Mouse (Mus musculus) liver, embryonic 15.5 days (tissue): ENCODE measurements around the gene Mog. TPM values are rescaled to one million over a fixed set of nuclear protein-coding genes. Genes with fewer than 3 reads are reported as not detected.

Experiments
- ATAC-seq: fragments of 200-750 bp; cut with Nextera tagmentation; 2 replicates; pipeline ENCODE4 v1.8.0; 2017; ENCODE audit warnings: moderate number of reproducible peaks, mild to moderate bottlenecking, moderate library complexity; ENCODE audit not compliant: insufficient read depth
- H3K27ac ChIP-seq: fragments of 300-500 bp; sonication (generic); replicated peaks from 2 replicates; pipeline ENCODE4 v1.5.1; 2015; ENCODE audit warnings: mild to moderate bottlenecking, inconsistent platforms
- H3K27me3 ChIP-seq: fragments of 300-500 bp; sonication (generic); 2 replicates; pipeline ENCODE4 v1.6.1; 2015; ENCODE audit warnings: mild to moderate bottlenecking, inconsistent platforms
- H3K36me3 ChIP-seq: fragments of 300-500 bp; sonication (generic); replicated peaks from 2 replicates; pipeline ENCODE4 v1.6.1; 2015; ENCODE audit warnings: moderate library complexity, mild to moderate bottlenecking, inconsistent platforms
- H3K4me1 ChIP-seq: fragments of 300-500 bp; sonication (generic); replicated peaks from 2 replicates; pipeline ENCODE4 v1.6.1; 2015; ENCODE audit warnings: inconsistent platforms
- H3K4me2 ChIP-seq: fragments of 300-500 bp; sonication (generic); 2 replicates; pipeline ENCODE4 v1.6.1; 2015; ENCODE audit warnings: moderate library complexity, mild to moderate bottlenecking, inconsistent platforms
- H3K4me3 ChIP-seq: fragments of 300-500 bp; sonication (generic); replicated peaks from 2 replicates; pipeline ENCODE4 v1.5.1; 2015; ENCODE audit warnings: mild to moderate bottlenecking, inconsistent platforms
- H3K9ac ChIP-seq: fragments of 300-500 bp; sonication (generic); 2 replicates; pipeline ENCODE4 v1.6.1; 2015; ENCODE audit warnings: moderate library complexity, mild to moderate bottlenecking, inconsistent platforms
- H3K9me3 ChIP-seq: fragments of 300-500 bp; sonication (generic); replicated peaks from 2 replicates; pipeline ENCODE4 v1.6.1; 2016; ENCODE audit warnings: inconsistent platforms
- WGBS: fragments of 180-500 bp; shearing (Covaris S2); methylation state at CpG from one replicate; pipeline ENCODE4 v1.1.7; 2015; ENCODE audit warnings: mixed read lengths; ENCODE audit not compliant: insufficient replicate concordance; 5-methylcytosine and 5-hydroxymethylcytosine counted together
- polyA plus RNA-seq: library from polyadenylated mRNA; unstranded; fragments of >200 nt; fragmentation: Nextera tagmentation; extraction: Ambion mirVana; gene quantifications from 2 replicates; pipeline ENCODE4 v1.2.1, GENCODE M21; 2015

Gene Mog
- polyA plus RNA-seq, 1 experiment from 2014 or later: not detected

DNA sequence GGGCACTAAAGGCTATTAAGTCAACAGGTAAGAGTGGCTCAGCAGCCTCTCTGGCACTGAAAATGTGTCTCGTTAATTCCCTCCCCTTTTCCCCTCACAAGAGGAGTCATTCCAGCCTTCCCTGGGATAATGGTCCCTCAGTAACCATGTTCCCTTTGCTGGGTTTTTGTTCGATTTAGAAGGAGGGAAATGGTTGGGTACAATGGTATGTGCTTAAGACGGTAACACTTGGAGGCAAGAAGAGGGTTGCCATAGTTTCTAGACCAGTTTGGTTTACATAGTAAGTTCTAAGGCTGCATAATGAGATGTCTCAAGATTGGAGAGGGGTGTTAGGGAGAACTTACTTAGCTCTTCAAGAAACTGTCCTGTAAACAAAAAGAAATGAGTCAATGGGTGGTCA is 11.5 kb downstream of the Mog start:
- no peak for ATAC-seq
- 61% methylated on average over 3 of the region's 3 CpGs for WGBS
- H3K9me3 ChIP-seq: no peaks in the 10 kb centered on the region

DNA sequence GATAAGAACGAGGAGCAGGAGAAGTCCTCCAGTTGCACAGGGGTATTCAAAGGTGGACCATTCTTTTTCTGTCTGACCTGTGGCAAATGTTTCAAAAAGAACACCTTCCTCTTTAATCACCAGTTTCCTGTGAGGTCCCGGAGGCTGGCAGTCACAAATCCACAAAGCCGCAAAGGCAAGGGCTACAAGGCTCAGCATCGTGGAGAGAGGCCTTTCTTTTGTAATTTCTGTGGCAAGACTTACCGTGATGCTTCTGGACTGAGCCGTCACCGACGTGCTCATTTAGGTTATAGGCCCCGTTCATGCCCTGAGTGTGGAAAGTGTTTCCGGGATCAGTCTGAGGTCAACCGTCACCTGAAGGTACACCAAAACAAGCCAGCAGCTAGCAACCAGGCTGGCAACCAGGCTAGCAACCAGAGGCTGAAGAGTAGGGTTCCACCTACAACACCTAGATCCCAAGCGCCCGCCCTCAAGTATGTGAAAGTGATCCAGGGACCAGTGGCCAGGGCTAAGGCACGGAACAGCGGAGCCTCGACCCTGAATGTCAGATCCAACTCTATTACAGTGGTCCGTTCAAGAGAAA is 13.6 kb downstream of the Mog start:
- H3K4me1 ChIP-seq: no peaks in the 10 kb centered on the region
- 57% methylated on average over 17 of the region's 17 CpGs for WGBS
- peaks cover 1% of the 10 kb centered on the region for H3K27me3 ChIP-seq
- ATAC-seq: no peak
- H3K9me3 ChIP-seq: no peaks in the 10 kb centered on the region
- H3K4me2 ChIP-seq: no peak overlapping the region
- H3K27ac ChIP-seq: no peak overlapping the region
- no peaks in the 10 kb centered on the region for H3K36me3 ChIP-seq
- H3K4me3 ChIP-seq: no peak overlapping the region
- H3K9ac ChIP-seq: no peak overlapping the region

More for the DNA sequence above, 11.5 kb downstream of the Mog start:
- no peaks in the 10 kb centered on the region for H3K4me1 ChIP-seq
- H3K36me3 ChIP-seq: no peaks in the 10 kb centered on the region
- H3K27me3 ChIP-seq: no peaks in the 10 kb centered on the region
- H3K27ac ChIP-seq: no peak overlapping the region
- H3K9ac ChIP-seq: no peak overlapping the region
- no peak overlapping the region for H3K4me2 ChIP-seq
- H3K4me3 ChIP-seq: no peak overlapping the region

DNA sequence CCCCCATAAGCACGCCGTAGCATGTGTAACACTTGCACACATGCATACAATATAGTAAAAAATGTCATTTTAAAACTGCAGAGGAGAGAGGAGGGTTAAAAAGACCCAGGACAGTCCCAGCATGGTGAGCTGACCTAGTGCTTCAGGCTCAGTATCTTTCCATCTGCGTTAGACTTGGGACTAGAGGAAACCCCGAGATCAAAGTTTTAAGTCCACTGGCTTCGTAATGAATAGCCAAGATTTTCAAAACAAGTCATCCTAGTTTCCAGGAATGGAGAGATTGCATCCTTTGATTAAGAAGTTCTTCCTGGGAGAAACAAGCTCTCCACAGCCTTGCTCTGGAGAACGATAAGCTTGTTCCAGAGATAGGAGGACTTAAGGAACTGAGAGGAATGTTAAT is 15.0 kb downstream of the Mog start:
- Histone ChIP-seq H3K4me3 (no peak overlapping the region), H3K9ac (no peak overlapping the region), H3K4me2 (no peak overlapping the region), H3K4me1 (no peaks in the 10 kb centered on the region), H3K27ac (no peak overlapping the region), H3K27me3 (peaks cover 15% of the 10 kb centered on the region), H3K36me3 (no peaks in the 10 kb centered on the region), H3K9me3 (no peaks in the 10 kb centered on the region)
- 70% methylated on average over 6 of the region's 6 CpGs for WGBS
- ATAC-seq: no peak

DNA sequence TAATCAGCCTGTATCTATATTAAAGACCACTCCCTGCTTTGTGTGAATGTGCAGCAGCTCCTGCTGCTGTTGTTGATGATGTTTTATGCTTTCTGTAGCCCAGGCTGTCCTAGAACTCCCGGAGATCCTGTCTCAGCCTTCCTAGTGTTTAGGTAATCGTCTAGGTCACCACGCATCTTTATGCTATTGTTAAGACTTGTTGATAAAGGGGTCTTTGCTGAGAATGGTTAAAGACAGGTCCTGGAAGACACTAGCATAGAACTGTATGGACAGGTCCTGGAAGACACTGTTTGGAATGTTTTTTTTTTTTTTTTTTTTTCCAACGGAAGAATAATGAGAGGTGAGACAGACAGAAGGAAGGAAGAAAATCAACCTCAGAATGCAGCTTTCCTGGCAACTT is 19.8 kb downstream of the Mog start:
- Histone ChIP-seq H3K4me1 (no peaks in the 10 kb centered on the region), H3K27me3 (peaks cover 33% of the 10 kb centered on the region), H3K36me3 (no peaks in the 10 kb centered on the region), H3K9me3 (no peaks in the 10 kb centered on the region), H3K9ac (no peak overlapping the region), H3K4me2 (peak overlapping the region; percentile 65), H3K27ac (no peak overlapping the region), H3K4me3 (peak overlapping the region; percentile 47)
- ATAC-seq: no peak
- 32% methylated on average over 4 of the region's 4 CpGs for WGBS

DNA sequence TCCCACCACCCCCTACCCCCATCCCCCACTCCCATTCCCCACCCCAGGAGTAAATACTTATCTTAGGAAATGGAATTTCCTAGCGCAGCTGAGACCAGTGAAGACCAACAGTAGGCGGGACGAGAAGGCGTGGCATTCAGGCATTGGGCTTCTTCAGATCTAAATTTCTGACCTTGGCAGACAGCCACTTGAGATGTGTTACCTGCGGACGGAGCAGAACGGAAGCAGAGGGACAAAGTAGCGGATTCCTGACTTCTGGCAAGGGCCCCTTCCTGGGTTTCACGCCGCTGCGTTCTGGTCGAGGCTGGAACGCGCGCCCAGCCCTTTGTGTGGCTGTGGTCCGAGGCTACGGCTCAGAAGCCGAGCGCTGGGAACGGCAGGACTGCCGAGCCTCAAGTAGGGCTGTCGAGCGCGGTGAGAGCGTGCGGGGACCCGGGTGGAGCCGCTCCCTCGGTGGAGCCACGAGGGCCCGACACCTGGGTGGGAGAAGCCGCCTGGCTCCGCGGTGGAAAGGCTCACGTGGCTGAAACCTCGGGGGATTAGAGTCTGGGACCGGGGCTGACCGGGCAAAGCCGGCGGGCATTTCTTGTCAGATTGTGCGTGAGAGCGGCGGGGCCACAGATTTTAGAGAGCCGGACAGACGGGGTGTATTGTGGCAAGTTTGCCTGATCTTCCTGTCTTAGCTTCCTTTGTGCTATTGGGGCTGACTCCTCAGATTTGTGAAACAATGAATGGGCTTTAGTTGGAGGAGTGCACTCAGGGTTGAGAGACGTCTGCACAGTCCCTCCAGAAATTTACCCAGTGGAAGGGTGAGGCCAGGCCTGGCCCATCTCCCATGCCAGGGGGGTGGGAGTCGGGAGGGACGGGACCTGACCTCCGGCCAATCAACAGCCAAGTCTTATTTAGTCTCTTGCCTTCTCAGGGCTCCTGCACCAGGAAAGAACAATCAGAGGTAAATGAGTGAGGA is 20.6 kb downstream of the Mog start:
- ATAC-seq: peak; percentile 34
- Histone ChIP-seq H3K36me3 (no peaks in the 10 kb centered on the region), H3K4me1 (no peaks in the 10 kb centered on the region), H3K4me2 (peak overlapping the region; percentile 65), H3K9me3 (no peaks in the 10 kb centered on the region), H3K4me3 (peak overlapping the region; percentile 47), H3K27me3 (peaks cover 33% of the 10 kb centered on the region), H3K27ac (no peak overlapping the region), H3K9ac (peak overlapping the region; percentile 40)
- WGBS: 1% methylated on average over 49 of the region's 49 CpGs

DNA sequence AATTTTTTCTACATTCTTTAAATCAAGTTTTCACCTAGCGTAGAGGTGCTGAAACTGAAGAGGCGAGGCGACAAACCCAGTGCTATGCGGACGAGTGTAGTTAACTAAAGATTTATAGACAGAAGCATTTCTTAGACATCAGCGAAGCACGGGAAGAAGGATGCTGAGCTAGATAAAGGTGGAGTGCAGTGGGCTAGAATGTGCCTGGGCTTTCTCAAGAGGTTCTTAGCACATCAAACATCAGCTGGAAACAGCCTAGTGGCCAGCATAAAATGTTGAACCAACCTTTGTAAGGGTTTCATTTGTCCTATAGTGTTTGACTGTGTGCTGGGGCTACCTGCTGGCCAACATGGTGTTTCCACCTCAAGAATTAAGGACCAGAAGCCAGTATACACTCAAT is 22.3 kb downstream of the Mog start, which contains the start of gene Zfp57:
Zfp57 (plus strand) TSS at position 301 of the 400 bp plus-strand sequence.
- peaks cover 33% of the 10 kb centered on the region for H3K27me3 ChIP-seq
- H3K4me3 ChIP-seq: no peak within 1 kb of the TSS
- no peaks in the 10 kb centered on the region for H3K36me3 ChIP-seq
- H3K4me1 ChIP-seq: no peaks in the 10 kb centered on the region
- H3K4me2 ChIP-seq: no peak within 1 kb of the TSS
- no peak within 1 kb of the TSS for H3K9ac ChIP-seq
- no peak for ATAC-seq
- 73% methylated on average over 7 of the region's 7 CpGs for WGBS
- no peak within 1 kb of the TSS for H3K27ac ChIP-seq
- no peaks in the 10 kb centered on the region for H3K9me3 ChIP-seq

DNA sequence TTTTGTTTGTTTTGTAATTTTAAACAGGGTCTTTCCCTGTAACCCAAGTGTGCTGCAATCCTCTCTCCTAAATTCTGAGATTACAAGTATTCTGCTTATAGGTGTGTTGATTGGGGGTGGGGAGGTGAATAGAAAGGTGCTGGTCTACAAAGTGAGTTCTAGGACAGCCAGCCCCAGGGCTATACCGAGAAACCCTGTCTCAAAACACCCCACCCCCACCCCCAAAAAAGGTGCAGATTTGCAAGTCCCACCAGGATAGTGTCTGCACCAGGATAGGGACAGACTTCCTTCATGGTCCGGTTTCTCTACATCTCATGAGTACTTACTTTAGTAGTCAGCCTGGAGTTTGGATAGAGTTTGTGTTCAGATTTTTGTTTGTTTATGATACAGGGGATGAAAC is 24.7 kb downstream of the Mog start:
- ATAC-seq: no peak
- Histone ChIP-seq H3K9me3 (no peaks in the 10 kb centered on the region), H3K9ac (no peak overlapping the region), H3K36me3 (no peaks in the 10 kb centered on the region), H3K4me1 (no peaks in the 10 kb centered on the region), H3K27ac (no peak overlapping the region), H3K27me3 (peaks cover 22% of the 10 kb centered on the region), H3K4me2 (no peak overlapping the region), H3K4me3 (no peak overlapping the region)
- WGBS: 53% methylated on average over 2 of the region's 2 CpGs

DNA sequence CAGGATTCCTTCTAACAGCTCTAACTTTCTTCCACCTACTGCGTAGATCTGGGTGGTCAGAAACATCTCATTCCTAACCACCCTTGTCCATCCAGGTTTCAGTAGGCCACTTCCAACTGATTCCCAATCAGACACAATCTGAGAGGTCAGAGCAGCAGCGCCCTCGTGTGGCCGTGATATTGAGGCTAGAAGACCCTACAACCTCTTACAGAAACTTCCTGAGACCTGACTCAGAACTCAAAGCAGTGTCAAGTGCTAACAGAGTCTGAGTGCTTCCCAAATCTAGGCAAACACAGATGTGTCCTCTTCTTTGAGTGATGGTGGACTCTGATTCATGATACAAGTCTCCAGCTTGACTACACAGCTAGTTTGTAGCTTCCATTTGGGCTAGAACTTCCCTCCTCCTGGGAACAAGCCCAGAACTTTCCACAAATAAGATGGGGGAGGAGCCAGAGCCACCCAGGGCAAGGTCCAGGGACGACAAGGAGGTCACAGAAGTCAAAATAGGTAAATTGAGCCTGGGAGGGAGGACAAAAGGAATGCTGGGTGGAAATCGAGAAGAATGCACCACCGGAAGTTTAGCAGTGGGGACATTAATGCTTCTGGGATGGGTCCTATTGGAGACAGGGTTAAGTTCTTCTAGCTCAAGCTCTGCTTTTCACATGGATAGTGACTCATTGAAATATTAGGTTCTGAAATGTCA is 26.0 kb downstream of the Mog start:
- no peak overlapping the region for H3K27ac ChIP-seq
- no peaks in the 10 kb centered on the region for H3K36me3 ChIP-seq
- 20% methylated on average over 7 of the region's 7 CpGs for WGBS
- no peak for ATAC-seq
- H3K4me1 ChIP-seq: no peaks in the 10 kb centered on the region
- H3K27me3 ChIP-seq: peaks cover 9% of the 10 kb centered on the region
- no peak overlapping the region for H3K4me2 ChIP-seq
- no peak overlapping the region for H3K4me3 ChIP-seq
- H3K9ac ChIP-seq: no peak overlapping the region
- H3K9me3 ChIP-seq: no peaks in the 10 kb centered on the region

DNA sequence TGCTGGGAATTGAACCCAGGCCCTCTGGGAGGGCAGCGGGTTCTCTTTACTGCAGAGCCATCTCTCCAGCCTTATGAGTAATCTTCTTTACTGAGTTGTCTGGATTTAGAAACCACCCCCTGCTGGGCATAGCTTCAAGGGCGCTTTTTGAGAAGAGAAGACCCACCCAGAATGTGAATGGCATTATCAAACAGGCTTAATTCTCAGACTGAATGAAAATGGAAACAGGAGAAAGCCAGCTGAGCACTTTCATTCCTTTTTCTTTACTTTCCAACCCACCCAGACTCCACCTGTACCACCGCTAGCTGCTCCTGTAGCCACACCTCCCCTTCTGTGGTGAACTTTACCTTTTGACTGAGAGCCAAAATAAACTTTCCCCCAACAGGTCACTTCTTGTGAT is 27.8 kb downstream of the Mog start:
- Histone ChIP-seq H3K27ac (no peak overlapping the region), H3K9ac (no peak overlapping the region), H3K36me3 (no peaks in the 10 kb centered on the region), H3K27me3 (no peaks in the 10 kb centered on the region), H3K4me3 (no peak overlapping the region), H3K9me3 (no peaks in the 10 kb centered on the region), H3K4me2 (no peak overlapping the region), H3K4me1 (no peaks in the 10 kb centered on the region)
- 58% methylated on average over 3 of the region's 3 CpGs for WGBS
- ATAC-seq: no peak

DNA sequence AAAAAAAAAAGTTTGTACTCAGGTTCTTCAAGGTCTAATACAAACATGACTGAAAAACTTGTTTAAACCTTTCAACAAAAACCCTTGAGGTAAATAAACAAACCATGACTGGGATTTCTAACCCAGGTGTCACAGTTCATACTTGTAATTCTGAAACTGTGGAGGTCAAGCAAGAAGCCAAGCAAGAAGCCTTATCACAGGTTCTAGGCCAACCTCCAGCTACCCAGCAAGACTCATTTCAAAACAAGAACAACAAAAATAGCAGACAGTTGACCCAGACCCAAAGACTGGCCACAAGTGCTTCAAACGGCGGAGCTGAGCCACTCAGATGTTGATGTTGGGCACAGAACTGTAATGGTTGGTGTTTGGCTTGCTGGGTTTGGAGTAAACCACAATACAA is 28.7 kb downstream of the Mog start:
- no peak overlapping the region for H3K27ac ChIP-seq

DNA sequence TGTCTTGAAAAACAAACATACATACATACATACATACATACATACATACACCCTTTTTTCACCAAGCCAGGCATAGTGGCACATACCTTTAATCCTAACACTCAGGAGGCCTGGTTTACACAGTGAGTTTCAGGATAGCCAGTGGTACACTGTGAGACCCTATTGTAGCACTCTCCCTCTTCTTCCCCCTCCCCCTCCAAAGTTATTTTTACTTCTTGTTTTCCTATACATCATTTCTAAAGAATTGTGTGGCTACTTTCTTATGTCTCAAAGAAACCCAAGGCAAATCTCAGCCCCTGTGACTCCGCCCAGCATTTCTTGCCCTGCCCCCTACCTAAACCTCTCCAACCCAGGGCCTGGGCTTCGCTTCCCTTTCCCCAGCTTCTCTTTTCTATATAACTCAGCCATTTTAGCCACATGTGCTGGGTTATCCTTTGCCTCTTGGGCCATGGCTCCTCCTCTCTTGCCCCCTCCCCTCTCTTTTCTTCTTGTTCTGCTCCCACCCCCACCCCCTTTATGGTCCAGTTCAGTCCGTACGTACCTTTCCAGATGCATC is 29.4 kb downstream of the Mog start:
- Histone ChIP-seq H3K4me1 (no peaks in the 10 kb centered on the region), H3K4me3 (no peak overlapping the region), H3K36me3 (no peaks in the 10 kb centered on the region), H3K9me3 (no peaks in the 10 kb centered on the region), H3K27me3 (peaks cover 8% of the 10 kb centered on the region), H3K9ac (no peak overlapping the region), H3K27ac (no peak overlapping the region), H3K4me2 (no peak overlapping the region)
- 66% methylated on average over 4 of the region's 4 CpGs for WGBS
- ATAC-seq: no peak

More for the DNA sequence above, 28.7 kb downstream of the Mog start:
- Histone ChIP-seq H3K4me2 (no peak overlapping the region), H3K4me3 (no peak overlapping the region), H3K4me1 (no peaks in the 10 kb centered on the region), H3K9ac (no peak overlapping the region), H3K9me3 (no peaks in the 10 kb centered on the region), H3K36me3 (no peaks in the 10 kb centered on the region), H3K27me3 (peaks cover 2% of the 10 kb centered on the region)
- ATAC-seq: no peak
- 83% methylated on average over 2 of the region's 2 CpGs for WGBS
